Mouse (Mus musculus) spleen, adult 2 months (tissue): ENCODE data around the gene Cuedc2. TPM values are rescaled to one million over a fixed set of nuclear protein-coding genes. Genes with fewer than 3 reads are reported as not detected.

Experiments used
- DNase-seq, 2 experiments: peaks; one replicate each; pipeline versions ENCODE4 v3.0.0 to v3.0.0-alpha.2; 2012 to 2021; ENCODE audit warnings: low spot score in 2 of 2, low read depth in 1 of 2
- H3K27ac ChIP-seq: fragments of 200-500 bp; 2 replicates; pipeline ENCODE4 v1.5.1; 2012; ENCODE audit warnings: low read length, inconsistent platforms; ENCODE audit not compliant: insufficient read depth
- H3K27me3 ChIP-seq: fragments of 200-500 bp; 2 replicates; pipeline ENCODE4 v1.6.1; 2012; ENCODE audit warnings: mild to moderate bottlenecking, moderate library complexity, low read length, inconsistent platforms; ENCODE audit not compliant: control insufficient read depth, insufficient read depth
- H3K36me3 ChIP-seq: fragments of 200-500 bp; 2 replicates; pipeline ENCODE4 v1.6.1; 2012; ENCODE audit warnings: mild to moderate bottlenecking, low read length, inconsistent platforms; ENCODE audit not compliant: control insufficient read depth, insufficient read depth
- H3K4me1 ChIP-seq: fragments of 200-500 bp; 2 replicates; pipeline ENCODE4 v1.6.1; 2011; ENCODE audit warnings: inconsistent platforms; ENCODE audit not compliant: control insufficient read depth, insufficient read depth, insufficient read length
- H3K4me3 ChIP-seq: fragments of 200-500 bp; 2 replicates; pipeline ENCODE4 v1.5.1; 2011; ENCODE audit warnings: mild to moderate bottlenecking, inconsistent platforms; ENCODE audit not compliant: insufficient read depth, insufficient read length; ENCODE audit errors: extremely low read depth
- CTCF ChIP-seq: fragments of 200-500 bp; IDR thresholded peaks from 2 replicates; pipeline ENCODE4 v1.5.1; 2011; ENCODE audit warnings: mild to moderate bottlenecking, inconsistent platforms; ENCODE audit not compliant: insufficient read depth, insufficient read length, insufficient replicate concordance; ENCODE audit errors: extremely low read depth
- POLR2A ChIP-seq: fragments of 200-500 bp; IDR thresholded peaks from 2 replicates; pipeline ENCODE4 v1.6.1; 2011; ENCODE audit warnings: low read depth, low read length, inconsistent platforms
- WGBS: fragments of 180-500 bp; shearing (Covaris S2); methylation state at CpG from one replicate; pipeline ENCODE4 v1.1.7; 2018; 5-methylcytosine and 5-hydroxymethylcytosine counted together
- polyA plus RNA-seq: library from polyadenylated mRNA; depleted of rRNA; stranded (reverse); fragments of >200 nt; gene quantifications from 2 replicates; pipeline ENCODE4 v1.2.3, GENCODE M21; 2012; rRNA removed

Gene Cuedc2
- polyA plus RNA-seq, 1 experiment = 45.3 TPM

DNA sequence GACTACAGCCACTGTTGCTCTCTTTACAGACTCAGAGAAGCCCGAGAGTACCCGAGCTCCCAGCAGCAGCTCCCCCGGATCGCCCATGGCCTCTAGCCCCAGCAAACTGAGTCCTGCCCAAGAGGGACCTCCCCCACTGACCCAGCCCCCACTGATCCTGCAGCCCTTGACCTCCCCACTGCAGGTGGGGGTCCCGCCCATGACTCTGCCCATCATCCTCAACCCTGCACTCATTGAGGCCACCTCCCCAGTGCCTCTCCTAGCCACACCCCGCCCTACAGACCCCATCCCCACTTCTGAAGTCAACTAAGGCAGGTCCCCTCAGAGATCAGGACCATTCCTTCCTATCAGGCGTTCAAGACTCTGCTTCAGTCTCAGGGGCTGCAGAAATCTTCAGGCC is 52.9 kb downstream of the Cuedc2 start:
- TF ChIP-seq CTCF (no peak), POLR2A (no peak)
- Histone ChIP-seq H3K27ac (no peak overlapping the region), H3K27me3 (no peaks in the 10 kb centered on the region), H3K4me1 (no peaks in the 10 kb centered on the region), H3K4me3 (no peak overlapping the region), H3K36me3 (peaks cover 32% of the 10 kb centered on the region)
- no peak for DNase-seq
- WGBS = 95% methylated on average over 7 of the region's 7 CpGs

DNA sequence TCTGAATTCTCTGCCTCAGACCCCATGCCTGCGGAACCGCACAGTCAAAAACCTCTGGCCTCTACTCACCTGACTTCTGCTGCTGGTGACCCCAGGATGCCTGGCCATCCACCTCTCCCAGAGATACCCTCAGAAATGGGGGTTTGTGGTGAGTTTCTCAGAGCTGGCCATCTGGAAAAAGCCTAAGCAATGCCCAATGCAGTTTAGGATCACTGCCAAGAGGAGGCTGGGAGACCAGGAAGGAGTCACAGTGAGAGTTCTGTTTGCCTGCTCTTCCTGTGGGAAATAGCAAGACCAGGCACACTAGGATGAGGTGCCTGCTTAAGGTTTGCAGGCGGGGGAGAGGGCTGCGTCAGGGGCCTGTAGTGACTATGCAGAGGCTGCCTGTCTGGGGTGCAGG is 53.8 kb downstream of the Cuedc2 start:
- 96% methylated on average over 4 of the region's 4 CpGs for WGBS
- DNase-seq = no peak
- no peaks in the 10 kb centered on the region for H3K4me1 ChIP-seq
- H3K27ac ChIP-seq = no peak overlapping the region
- H3K4me3 ChIP-seq = no peak overlapping the region
- no peak for TF ChIP-seq POLR2A
- TF ChIP-seq CTCF = no peak
- no peaks in the 10 kb centered on the region for H3K27me3 ChIP-seq
- peaks cover 39% of the 10 kb centered on the region for H3K36me3 ChIP-seq

DNA sequence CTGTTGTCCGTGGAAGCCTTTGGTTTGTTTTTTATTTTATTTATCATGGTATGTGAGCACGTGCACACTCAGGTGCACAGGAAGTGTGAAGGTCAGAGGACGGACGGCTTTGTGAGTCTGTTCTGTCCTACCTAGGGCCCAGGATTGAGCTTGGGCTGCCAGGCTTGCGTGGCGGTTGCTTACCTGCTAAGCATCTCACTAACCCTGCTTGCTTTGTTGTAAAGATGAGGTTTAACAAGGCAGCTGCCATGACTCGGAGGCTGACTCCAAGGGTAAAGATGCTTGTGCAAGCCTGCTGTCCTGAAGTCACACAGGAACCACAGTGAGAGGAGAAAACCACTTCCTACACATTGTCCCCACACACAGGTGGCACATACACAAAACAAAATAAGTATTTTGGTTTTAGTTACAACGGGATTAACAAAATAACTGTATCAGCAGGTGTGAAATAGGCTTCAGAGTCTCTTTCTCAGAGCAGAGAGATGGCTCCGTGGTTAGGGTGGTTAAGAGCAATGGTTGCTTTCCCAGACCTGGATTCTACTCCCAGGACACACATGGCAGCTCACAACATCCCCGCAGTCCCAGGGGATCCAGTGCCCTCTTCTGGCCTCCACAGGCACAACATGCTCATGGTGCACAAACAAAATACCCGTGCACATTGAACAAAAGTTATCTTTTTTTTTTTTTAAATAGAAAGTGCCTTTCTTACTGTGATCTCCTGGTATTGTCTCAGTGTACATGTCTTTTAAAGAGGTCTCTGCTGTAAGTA is 56.2 kb downstream of the Cuedc2 start:
- no peak for DNase-seq
- Histone ChIP-seq H3K4me1 (no peaks in the 10 kb centered on the region), H3K4me3 (no peak overlapping the region), H3K36me3 (peaks cover 39% of the 10 kb centered on the region), H3K27me3 (no peaks in the 10 kb centered on the region), H3K27ac (no peak overlapping the region)
- TF ChIP-seq POLR2A (no peak), CTCF (no peak)
- whole genome bisulfite sequencing = 81% methylated on average over 11 of the region's 11 CpGs

Other genes with a start within 250 kb of the Cuedc2 start
- gene Elovl3, start 206.8 kb downstream of the Cuedc2 start, polyA plus RNA-seq = not detected in 2 replicates
- not detected in 2 replicates for gene Pitx3, start 190.4 kb downstream of the Cuedc2 start, polyA plus RNA-seq
- 67.7 and 76.2 TPM in 2 replicates for gene Gbf1, start 186.2 kb downstream of the Cuedc2 start, polyA plus RNA-seq
- gene Nfkb2, start 34.4 kb downstream of the Cuedc2 start, polyA plus RNA-seq = 145 and 196 TPM in 2 replicates
- 3.6 and 4.7 TPM in 2 replicates for gene Psd, start 11.5 kb downstream of the Cuedc2 start, polyA plus RNA-seq
- gene Fbxl15, start 10.5 kb downstream of the Cuedc2 start, polyA plus RNA-seq = 12.1 and 16.4 TPM in 2 replicates
- gene Mfsd13a, start 2.4 kb upstream of the Cuedc2 start, polyA plus RNA-seq = 5.3 and 10.8 TPM in 2 replicates
- gene 2310034G01Rik, start 11.6 kb upstream of the Cuedc2 start, polyA plus RNA-seq = 0.16 and 0.42 TPM in 2 replicates
- gene Actr1a, start 57.0 kb upstream of the Cuedc2 start, polyA plus RNA-seq = 55.7 and 60.5 TPM in 2 replicates
- gene Sufu, start 58.2 kb upstream of the Cuedc2 start, polyA plus RNA-seq = 18.6 and 22.1 TPM in 2 replicates
- 47.1 and 58.4 TPM in 2 replicates for gene Trim8, start 163.0 kb upstream of the Cuedc2 start, polyA plus RNA-seq
- gene Arl3, start 234.5 kb upstream of the Cuedc2 start, polyA plus RNA-seq = 5.5 and 6.8 TPM in 2 replicates
- 3.2 and 4.1 TPM in 2 replicates for gene Sfxn2, start 234.7 kb upstream of the Cuedc2 start, polyA plus RNA-seq